Mouse (Mus musculus) C2C12 (cell line): ENCODE results near the gene Golim4. TPM values are rescaled to one million over a fixed set of nuclear protein-coding genes. Genes with fewer than 3 reads are reported as not detected.
A peak's percentile ranks its signal among the peaks of the same experiment; 100 is the strongest.
"Not testable (repeated sequence)": the region's sequence is repeated elsewhere in the genome, so short reads cannot be mapped to it uniquely, and the experiment has no call there.

Source experiments
- H3K27me3 ChIP-seq: one replicate; pipeline ENCODE4 v1.6.1; 2011; ENCODE audit not compliant: control insufficient read depth, insufficient read depth, insufficient read length
- H3K36me3 ChIP-seq: one replicate; pipeline ENCODE4 v1.6.1; 2011; ENCODE audit not compliant: control insufficient read depth, insufficient read depth
- H3K4me3 ChIP-seq: one replicate; pipeline ENCODE4 v1.5.1; 2011; ENCODE audit warnings: mild to moderate bottlenecking, control low read depth; ENCODE audit not compliant: poor library complexity, insufficient read depth, severe bottlenecking
- H3K79me2 ChIP-seq: one replicate; pipeline ENCODE4 v1.6.1; 2011; ENCODE audit not compliant: control insufficient read depth, insufficient read depth
- H3K79me3 ChIP-seq: one replicate; pipeline ENCODE4 v1.6.1; 2011; ENCODE audit warnings: low read depth, control low read depth
- H3ac ChIP-seq: one replicate; pipeline ENCODE3; 2011; ENCODE audit warnings: low read depth; ENCODE audit not compliant: control insufficient read depth, insufficient read length
- CEBPB ChIP-seq: IDR thresholded peaks from one replicate; pipeline ENCODE4 v1.6.1; 2011; ENCODE audit warnings: low read depth, mild to moderate bottlenecking, control low read depth, moderate library complexity
- CTCF ChIP-seq: IDR thresholded peaks from one replicate; pipeline ENCODE4 v1.5.1; 2011; ENCODE audit not compliant: control insufficient read depth, insufficient read depth, insufficient read length
- FOSL1 ChIP-seq: IDR thresholded peaks from one replicate; pipeline ENCODE4 v1.8.0; 2011; ENCODE audit warnings: mild to moderate bottlenecking, low read length; ENCODE audit not compliant: poor library complexity, insufficient read depth, severe bottlenecking
- MAX ChIP-seq: IDR thresholded peaks from one replicate; pipeline ENCODE4 v1.6.1; 2011; ENCODE audit warnings: mild to moderate bottlenecking, control low read depth
- MYOD1 ChIP-seq: IDR thresholded peaks from one replicate; pipeline ENCODE4 v1.6.1; 2011; ENCODE audit warnings: low read depth; ENCODE audit not compliant: control insufficient read depth, insufficient read length
- MYOG ChIP-seq: IDR thresholded peaks from one replicate; pipeline ENCODE4 v1.6.1; 2011; ENCODE audit not compliant: control insufficient read depth, insufficient read length; ENCODE audit errors: extremely low read depth
- USF1 ChIP-seq: IDR thresholded peaks from one replicate; pipeline ENCODE4 v1.6.1; 2011; ENCODE audit warnings: low read depth, mild to moderate bottlenecking, control low read depth, moderate library complexity
- long read RNA-seq, 2 experiments: library from polyadenylated mRNA; unstranded; transcript quantifications; one replicate each; pipeline ENCODE4 v2.0.0; 2019 to 2020
- polyA plus RNA-seq: library from polyadenylated mRNA; unstranded; fragments of >200 nt; fragmentation: generic; extraction: Trizol; gene quantifications from one replicate; pipeline ENCODE4 v1.2.1, GENCODE M21; 2012; ENCODE audit warnings: missing spikeins

Golim4 gene
- polyA plus RNA-seq: 12.0 TPM
- long read RNA-seq, experiment 1, full-length matches to known transcripts: 8 of 16 reads
- long read RNA-seq, experiment 1, partial matches to known transcripts: 2 of 16 reads
- long read RNA-seq, experiment 1, other reads (novel, unspliced or antisense): 6 of 16 reads
- long read RNA-seq, experiment 2, full-length matches to known transcripts: 245 of 317 reads
- long read RNA-seq, experiment 2, partial matches to known transcripts: 40 of 317 reads
- long read RNA-seq, experiment 2, other reads (novel, unspliced or antisense): 32 of 317 reads

- Histone ChIP-seq H3K79me3 (peaks cover 31% of the 10 kb centered on the region), H3K4me3 (peak within 1 kb of the TSS; percentile 63), H3K79me2 (peaks cover 47% of the 10 kb centered on the region), H3K36me3 (no peaks in the 10 kb centered on the region), H3K27me3 (no peaks in the 10 kb centered on the region), H3ac (peak within 1 kb of the TSS; percentile 83)
- TF ChIP-seq CEBPB (no peak), MAX (peak; percentile 80)
Observed at GRCm38 (mm10) chr3:75956551-75957302, at the start of gene Golim4. Golim4 (minus strand) TSS chr3:75956949.

- no peaks in the 10 kb centered on the region for H3K79me3 ChIP-seq
- no peak overlapping the region for H3ac ChIP-seq
- no peaks in the 10 kb centered on the region for H3K36me3 ChIP-seq
- no peaks in the 10 kb centered on the region for H3K79me2 ChIP-seq
- TF ChIP-seq MYOD1 (no peak), MYOG (no peak), FOSL1 (no peak), CEBPB (no peak)
- no peaks in the 10 kb centered on the region for H3K27me3 ChIP-seq
- H3K4me3 ChIP-seq: no peak overlapping the region
Observed at GRCm38 (mm10) chr3:76005621-76006020, 48.9 kb upstream of the Golim4 start.

DNA sequence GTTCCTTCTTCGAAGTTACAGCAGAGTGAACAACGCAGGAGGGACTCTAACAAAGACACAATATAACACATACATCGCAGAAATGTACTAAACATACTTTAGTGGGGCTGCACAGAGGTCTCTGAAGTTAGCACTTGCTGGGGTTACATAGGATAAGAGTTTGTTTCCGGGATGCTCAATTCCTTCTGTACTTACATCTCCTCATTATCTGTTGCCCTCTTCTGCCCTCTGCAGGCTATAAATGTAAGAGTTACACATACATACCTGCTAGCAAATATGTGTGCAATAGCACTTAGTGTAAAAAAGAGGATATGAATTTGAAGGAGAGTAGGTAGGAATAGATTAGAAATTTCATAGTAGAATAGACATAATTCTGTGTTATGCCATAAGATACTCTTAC is 44.4 kb upstream of the Golim4 start:
- Histone ChIP-seq H3K27me3 (no peaks in the 10 kb centered on the region), H3K79me3 (no peaks in the 10 kb centered on the region)

DNA sequence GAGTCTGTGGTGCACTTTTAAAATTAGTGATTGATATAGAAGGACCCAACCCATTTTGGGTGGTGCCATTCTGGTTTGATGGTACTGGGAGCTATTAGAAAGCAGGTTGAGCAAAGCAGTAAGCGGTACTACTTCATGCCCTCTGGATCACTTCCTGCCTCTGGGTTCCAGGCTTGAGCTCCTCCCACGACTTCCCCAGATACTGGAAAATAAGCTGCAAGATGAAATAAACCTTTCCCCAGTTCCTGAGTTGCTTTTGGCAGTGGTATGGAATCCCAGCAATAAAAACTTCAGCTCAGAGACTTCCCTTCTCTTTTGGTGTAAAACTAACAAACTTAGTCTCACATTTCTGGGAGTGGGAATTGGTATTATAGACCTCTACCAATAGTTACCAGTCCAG is 43.7 kb upstream of the Golim4 start:
- Histone ChIP-seq H3K4me3 (no peak overlapping the region), H3K79me3 (no peaks in the 10 kb centered on the region), H3K79me2 (no peaks in the 10 kb centered on the region), H3ac (no peak overlapping the region), H3K27me3 (no peaks in the 10 kb centered on the region), H3K36me3 (no peaks in the 10 kb centered on the region)
- TF ChIP-seq MYOG (no peak), USF1 (no peak), MAX (no peak), CTCF (no peak), CEBPB (no peak), MYOD1 (no peak), FOSL1 (no peak)

More for the DNA sequence above, 44.4 kb upstream of the Golim4 start:
- Histone ChIP-seq H3K36me3 (no peaks in the 10 kb centered on the region), H3K79me2 (no peaks in the 10 kb centered on the region), H3K4me3 (no peak overlapping the region), H3ac (no peak overlapping the region)
- TF ChIP-seq MAX (no peak), MYOD1 (no peak), FOSL1 (no peak), MYOG (no peak), CTCF (no peak), CEBPB (no peak), USF1 (no peak)

DNA sequence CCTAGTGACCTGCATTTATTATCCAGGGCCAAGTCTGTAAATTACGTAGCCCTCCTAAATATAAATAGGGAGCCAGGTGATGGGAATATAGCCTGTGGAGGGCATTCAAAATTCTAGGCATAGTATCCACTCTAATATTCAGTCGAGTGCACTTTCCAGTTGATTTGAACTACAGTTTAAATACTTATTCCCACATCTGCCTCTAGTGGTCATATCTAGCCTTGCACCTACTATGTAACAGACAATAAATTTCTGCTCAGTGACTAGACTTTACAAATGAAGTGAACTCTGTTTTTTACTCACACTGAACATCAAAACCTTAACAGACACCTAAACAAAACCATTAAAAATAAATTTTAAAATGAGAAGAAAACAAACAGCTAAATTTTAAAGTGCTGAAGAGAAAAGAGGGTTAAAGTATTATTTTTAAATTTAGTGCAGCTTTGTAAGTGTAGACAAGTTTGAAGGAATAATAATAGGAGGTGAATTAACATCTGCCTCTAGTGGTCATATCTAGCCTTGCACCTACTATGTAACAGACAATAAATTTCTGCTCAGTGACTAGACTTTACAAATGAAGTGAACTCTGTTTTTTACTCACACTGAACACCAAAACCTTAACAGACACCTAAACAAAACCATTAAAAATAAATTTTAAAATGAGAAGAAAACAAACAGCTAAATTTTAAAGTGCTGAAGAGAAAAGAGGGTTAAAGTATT is 24.4 kb upstream of the Golim4 start:
- H3K79me3 ChIP-seq, H3K79me2 ChIP-seq, H3K27me3 ChIP-seq, H3K4me3 ChIP-seq, H3K36me3 ChIP-seq, H3ac ChIP-seq: not testable (repeated sequence)

- H3ac ChIP-seq, H3K36me3 ChIP-seq, H3K27me3 ChIP-seq, H3K79me2 ChIP-seq, H3K79me3 ChIP-seq, H3K4me3 ChIP-seq: not testable (repeated sequence)
Observed at GRCm38 (mm10) chr3:75962784-75963772, 6.3 kb upstream of the Golim4 start.
